Mouse (Mus musculus) ZHBTc4 (cell line): ENCODE data around the gene Nrxn2.

Source experiments
- DNase-seq: peaks from one replicate; pipeline ENCODE4 v3.0.0-alpha.2; 2011; ENCODE audit warnings: low read depth, low spot score

Nrxn2 gene

GRCm38 (mm10) chr19:6392743-6393393, 25.7 kb upstream of the Nrxn2 start:
- DNase-seq = peak; percentile 79

- no peak for DNase-seq
These were observed 24.9 kb upstream of the Nrxn2 start for GRCm38 (mm10) chr19:6393637-6394036.

- no peak for DNase-seq
These were observed 22.3 kb upstream of the Nrxn2 start for GRCm38 (mm10) chr19:6396237-6396636.

GRCm38 (mm10) chr19:6397582-6398249, 20.8 kb upstream of the Nrxn2 start:
- no peak for DNase-seq

- DNase-seq = peak; percentile 65
These were observed 19.9 kb upstream of the Nrxn2 start for GRCm38 (mm10) chr19:6398447-6399284.

DNA sequence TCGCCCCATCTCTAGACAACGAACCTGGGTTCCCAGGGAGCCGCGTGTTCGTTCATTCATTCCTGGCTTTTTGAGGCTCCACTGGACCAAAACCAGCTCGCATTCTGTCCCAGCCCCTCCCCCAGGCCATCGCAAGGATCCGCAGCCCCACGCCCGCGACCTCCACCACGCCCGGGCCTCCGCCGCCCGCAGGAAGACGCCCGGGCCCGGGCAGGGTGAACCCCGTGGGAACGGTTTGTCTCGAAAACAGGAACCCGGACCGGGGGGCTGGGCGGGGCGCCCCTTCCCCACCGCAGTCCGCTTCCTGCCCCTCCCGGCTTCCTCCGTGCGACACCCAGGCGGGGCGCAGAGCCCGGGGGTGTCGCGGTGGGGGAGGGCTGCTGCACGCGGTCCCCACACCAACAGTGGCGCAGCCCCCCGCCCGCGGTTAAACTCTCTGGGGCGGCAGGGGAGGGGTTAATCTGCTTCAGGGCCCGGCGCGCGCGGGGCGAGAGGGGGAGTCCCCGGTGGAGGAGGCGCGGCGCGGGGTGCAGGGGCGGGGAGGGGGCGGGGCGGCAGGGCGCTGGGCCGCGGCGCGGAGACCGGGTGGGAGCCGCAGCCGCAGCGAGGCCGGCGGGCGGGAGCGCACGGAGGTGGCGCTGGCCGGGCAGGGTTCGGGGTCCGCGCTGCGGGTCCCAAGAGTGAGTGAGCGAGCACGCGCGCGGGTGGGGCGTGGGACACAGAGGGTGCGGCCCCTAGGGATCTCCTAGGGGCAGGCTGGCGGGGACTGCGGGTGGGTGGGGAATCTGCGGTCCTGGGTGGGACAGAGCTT, 19.0 kb upstream of the Nrxn2 start, which contains the start of gene Rasgrp2:
Rasgrp2 (plus strand) TSS at position 56 of the 811 bp plus-strand sequence.
- no peak for DNase-seq

GRCm38 (mm10) chr19:6400096-6401086, 18.1 kb upstream of the Nrxn2 start:
- no peak for DNase-seq

DNA sequence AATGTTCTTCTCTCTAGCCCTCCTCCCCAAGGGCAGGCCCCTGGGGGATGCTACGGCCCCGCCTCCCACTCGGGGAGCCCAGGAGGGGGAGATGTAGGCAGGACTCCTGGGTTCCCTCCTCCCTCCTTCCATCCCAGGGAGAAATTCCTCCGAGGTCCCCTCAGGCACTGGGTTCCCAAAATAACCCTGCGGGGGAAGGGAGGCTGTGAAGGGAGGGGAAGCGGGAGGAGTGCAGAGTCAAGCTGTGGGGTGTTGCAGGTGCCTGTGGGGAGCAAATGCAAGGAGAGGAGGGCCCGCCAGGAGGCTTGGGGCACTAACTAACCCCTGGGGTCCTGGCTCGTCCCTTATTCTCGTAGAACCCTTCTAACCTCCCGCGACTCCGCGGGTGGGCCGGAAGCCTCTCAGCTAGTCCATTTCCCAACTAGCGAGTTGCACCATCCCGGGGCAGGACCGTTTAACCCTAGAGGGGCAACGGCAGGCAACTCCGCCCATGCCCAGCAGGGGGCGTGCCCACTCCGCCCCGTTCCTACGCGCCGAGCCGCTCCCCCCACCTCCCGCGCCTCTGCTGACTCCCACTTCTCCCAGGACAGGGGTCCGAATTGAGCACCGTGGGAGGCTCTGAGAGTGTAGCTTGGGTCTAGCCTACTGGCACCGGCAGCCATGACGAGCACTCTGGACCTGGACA, 17.3 kb upstream of the Nrxn2 start:
- peak; percentile 85 for DNase-seq

- DNase-seq = no peak
These were observed 16.6 kb upstream of the Nrxn2 start for GRCm38 (mm10) chr19:6401951-6402350.

- DNase-seq = no peak
These were observed 14.7 kb upstream of the Nrxn2 start for GRCm38 (mm10) chr19:6403869-6404268.

DNA sequence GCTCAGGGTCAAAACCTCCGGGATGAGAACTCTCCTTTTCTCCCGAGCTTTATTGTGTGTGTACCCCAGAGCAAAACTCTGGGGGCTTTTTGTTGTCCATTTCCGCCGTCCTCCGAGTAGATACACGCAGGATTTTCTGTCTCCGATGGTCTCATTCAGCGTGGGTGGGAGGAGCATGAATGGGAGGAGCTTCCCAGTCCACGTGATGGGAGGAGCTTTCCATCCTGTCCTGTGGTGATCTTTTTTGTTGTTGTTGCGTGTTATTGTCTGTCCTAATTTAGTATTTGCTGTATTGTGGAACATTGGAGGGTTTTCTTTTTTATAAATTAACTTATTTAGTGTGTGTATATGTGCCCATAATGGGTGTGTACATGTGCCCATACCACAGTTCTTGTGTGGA, 13.1 kb upstream of the Nrxn2 start:
- no peak for DNase-seq

GRCm38 (mm10) chr19:6407109-6407508, 11.4 kb upstream of the Nrxn2 start:
- no peak for DNase-seq

DNA sequence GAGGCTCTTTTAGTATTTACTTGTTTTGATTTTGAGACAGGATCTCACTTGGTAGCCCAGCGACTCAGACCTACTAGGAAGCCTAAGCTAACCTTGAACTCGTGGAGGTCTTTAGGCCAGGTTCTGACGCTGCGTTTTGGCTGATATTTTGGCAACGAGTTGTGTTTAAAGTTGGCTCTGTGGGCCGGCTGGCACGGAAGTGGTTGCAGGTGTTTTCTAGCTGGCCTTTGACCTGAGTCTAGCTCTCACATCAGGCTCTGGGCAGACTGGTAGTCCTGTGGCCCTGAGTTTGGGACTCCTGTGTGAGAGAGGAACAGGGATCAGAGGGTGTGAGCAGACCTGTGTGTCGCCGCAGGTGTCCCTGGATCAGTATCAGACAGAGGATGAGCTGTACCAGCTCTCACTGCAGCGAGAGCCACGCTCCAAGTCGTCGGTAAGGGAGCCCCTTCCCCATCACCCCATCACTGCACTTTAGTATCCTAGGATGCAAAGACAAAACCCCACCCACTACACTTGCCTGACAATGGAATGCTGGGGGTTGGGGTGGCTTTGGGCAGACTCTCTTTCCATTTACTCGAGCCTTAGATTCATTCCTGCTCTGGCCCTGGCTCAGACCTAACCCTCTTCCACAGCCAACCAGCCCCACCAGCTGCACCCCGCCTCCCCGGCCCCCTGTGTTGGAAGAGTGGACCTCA, 10.6 kb upstream of the Nrxn2 start:
- DNase-seq = peak; percentile 44

DNA sequence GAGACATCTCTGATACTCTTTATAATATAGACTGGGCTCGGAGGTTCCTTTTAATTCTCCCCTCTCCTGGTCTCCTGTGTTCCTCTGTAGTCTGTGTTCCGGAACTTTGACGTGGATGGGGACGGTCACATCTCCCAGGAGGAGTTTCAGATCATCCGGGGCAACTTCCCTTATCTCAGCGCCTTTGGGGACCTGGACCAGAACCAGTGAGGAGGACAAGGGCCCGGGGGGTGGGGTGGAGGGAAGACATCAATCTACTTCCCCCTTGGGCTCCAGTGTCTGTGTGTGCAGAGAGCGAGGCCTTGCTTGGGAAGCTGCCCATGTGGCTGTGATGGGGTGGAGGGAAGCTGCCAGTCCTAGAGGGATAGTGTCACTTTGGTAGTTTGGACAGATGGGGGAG, 9.8 kb upstream of the Nrxn2 start:
- DNase-seq = no peak

DNA sequence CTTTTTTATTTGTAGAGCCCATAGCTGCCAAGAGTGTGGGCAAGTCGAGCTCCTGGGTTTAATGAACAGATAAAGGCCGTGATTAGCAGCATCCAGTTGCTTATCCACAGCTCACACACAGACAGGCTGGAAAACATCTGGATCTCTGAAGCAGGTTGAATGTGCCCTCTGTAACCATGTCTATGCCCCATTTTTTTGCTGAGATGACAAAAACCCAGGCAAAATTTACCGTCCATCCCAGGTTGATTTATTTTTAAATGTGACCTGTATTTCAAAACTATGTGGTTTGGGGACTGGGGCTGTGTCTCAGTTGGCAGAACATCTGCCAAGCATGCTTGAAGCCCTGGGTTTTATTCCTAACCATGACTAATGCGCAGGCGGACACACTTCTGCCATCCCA, 9.4 kb upstream of the Nrxn2 start:
- DNase-seq = no peak

DNA sequence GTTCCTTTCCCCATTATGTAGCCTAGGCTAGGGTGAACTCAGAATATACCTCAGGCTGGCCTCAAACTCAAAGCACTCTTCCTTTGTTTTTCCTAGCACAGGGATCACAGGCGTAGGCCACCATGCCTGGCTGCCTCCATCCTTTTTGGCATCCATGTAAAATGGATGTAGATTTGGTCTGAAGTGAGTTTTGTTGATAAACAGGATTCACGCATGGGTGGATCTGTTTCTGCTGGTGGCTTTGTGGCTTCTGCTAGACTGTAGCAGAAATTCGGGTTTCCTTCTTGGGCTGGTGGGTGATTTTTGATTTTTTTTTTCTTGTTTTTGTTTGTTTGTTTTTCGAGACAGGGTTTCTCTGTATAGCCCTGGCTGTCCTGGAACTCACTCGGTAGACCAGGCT, 8.6 kb upstream of the Nrxn2 start:
- no peak for DNase-seq

DNA sequence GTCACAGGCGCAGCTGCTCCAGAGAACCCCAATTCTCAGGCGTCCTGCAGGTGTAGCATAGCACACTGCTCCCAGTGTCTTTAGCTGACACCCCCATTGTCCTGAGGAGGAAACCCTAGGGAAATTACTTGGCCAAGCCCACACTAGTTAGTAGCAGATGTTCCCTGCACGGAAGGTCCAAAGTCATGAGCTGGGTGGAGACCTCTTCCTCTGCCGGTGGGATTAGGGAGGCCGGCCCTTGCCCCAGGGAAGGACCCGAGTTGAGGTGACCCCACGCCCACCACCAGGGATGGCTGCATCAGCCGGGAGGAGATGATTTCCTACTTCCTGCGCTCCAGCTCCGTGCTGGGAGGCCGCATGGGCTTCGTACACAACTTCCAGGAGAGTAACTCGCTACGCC, 5.7 kb upstream of the Nrxn2 start:
- DNase-seq = no peak

- no peak for DNase-seq
These were observed 3.1 kb upstream of the Nrxn2 start for GRCm38 (mm10) chr19:6415454-6415853.

- DNase-seq = no peak
These were observed 2.3 kb upstream of the Nrxn2 start for GRCm38 (mm10) chr19:6416124-6416770.
